Mouse (Mus musculus): ENCODE results near the gene S1pr1. TPM values are rescaled to one million over a fixed set of nuclear protein-coding genes. Genes with fewer than 3 reads are reported as not detected.
A peak's percentile ranks its signal among the peaks of the same experiment; 100 is the strongest.

The S1pr1 gene
- 100 to 1,000 TPM in 2 of 4 experiments, 10 to 100 TPM in 2; 86.8 to 114 (median 95.9) TPM for total RNA-seq (2022)

DNA sequence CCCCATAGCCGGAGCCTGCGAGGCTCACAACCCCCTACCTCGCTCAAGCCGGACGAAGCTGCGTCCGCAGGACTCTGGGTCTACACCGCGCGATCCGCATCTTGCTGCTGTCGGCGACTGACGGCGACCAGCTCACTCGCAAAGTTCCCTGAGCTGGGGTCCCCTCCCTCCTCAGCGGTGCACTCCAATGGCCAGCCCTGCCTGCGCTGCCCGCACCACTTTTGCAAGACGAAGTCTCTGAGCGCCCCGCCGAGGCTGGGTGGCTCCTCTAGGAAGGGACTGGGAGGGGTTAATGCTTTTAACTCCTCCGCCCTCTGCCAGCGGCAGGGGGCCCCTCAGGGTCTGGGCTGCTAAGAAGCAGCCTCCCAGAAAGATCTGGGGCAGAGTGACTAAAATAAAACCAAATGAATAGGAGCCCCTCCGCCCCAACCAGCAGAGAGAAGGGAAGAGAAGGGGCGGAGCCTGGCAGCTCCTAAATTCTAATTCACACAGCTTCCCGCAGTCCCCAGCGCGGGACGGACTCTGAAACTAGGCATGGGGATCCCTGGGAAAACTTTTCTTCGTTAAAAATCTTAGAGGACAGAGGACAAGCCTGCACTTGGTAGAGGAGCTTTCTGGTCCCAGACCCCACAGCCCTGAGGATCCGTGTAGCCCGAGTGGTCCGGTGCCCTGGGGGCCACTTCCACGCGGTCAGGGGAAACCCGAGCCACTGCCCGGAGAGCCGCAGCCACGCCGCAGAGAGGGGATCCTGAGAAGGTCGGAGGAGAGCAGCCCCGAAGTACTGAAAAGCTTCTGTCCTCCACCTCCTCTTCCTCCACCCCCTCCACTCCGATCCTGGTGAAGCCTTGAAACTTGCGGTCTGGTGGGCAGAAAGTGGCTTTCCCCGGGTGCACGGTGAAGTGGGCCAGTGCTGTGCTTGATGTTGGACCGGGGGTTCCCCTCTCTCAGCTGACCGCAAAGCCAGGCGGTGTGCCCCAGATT, at the start of gene S1pr1:
Gene S1pr1 (minus strand): TSS at position 402 of the 981 bp plus-strand sequence.
- peak; percentile 54 to 61 for DNase-seq (ENCODE audit: low spot score in 2 of 2)

DNA sequence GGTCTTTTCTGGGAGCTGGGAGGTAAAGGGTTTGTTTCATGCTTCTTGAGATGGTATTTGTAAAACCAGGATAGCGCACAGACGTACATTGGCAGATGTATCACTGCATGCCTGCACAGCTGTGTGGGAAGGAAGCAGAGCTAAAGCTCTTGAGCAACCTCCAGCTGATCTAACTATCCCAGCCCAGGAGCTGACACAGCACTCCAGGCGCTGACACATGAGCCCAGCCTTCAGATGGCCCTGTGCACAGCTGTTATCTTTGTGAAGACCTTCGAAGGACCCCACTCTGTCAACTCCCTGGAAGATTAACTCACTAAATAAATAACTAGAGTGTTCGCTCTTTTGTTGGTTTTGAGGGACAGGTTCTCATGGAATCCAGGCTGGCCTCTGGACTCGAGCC, 48.4 kb upstream of the S1pr1 start:
- no peak for DNase-seq (ENCODE audit: low spot score in 2 of 2)

DNA sequence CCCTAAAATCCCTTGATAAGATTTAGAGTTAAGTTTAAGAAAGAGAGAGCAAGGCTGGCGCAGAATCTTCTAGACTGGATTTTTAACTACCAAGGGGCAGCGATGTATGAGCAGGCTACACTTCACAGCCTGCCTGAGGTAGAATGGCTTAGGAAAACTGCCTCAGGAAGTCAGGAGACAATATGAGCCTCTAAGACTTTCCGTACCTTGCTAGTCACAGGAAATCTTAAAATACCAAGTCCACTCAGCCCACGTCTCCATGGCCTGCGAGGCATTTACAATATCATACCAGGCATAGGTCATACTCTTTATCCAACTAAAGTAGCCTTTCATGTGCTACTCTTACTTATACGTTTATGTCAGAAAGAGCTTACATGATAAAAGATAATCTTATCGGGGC, 48.0 kb upstream of the S1pr1 start:
- DNase-seq (ENCODE audit: low spot score in 2 of 2): no peak

DNA sequence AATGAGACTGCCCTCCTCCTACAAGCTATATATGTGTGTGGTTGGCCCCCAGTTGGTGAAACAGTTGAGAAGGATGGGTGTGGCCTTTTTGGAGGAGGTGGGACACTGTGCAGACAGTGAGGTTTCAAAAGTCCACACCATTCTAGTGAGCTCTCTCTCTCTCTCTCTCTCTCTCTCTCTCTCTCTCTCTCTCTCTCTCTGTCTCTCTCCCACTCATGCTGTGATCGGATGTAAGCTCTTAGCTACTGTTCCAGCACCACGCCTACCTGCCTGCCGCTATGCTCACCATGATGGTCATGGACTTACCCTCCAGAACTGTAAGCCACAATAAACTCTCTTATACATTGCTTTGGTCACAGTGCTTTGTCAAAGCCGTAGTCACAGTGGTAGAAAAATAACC, 44.8 kb upstream of the S1pr1 start:
- no peak for DNase-seq (ENCODE audit: low spot score in 2 of 2)

DNA sequence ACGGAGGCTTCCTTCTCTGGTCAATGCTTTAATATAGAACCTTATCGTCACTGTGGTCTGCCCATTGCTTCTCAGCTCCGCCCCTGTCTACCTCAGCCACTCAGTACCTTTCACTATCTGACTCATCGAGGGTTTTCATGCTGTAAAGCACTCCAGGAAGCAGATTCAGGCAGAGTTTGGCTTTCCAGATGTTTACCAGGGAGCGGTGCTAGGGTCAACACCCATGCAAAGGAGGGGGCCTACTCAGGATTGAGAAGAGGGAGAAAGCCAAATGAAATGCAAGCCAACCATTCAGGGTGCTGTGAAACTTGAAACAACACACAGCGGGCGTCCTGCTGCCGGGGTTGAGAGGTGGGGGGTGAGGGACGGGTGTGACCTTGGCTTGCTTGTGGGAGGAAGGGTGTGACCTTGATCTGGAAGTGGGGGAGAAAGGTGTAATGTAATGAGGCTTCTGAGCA, 43.6 kb upstream of the S1pr1 start:
- no peak for DNase-seq (ENCODE audit: low spot score in 2 of 2)

DNA sequence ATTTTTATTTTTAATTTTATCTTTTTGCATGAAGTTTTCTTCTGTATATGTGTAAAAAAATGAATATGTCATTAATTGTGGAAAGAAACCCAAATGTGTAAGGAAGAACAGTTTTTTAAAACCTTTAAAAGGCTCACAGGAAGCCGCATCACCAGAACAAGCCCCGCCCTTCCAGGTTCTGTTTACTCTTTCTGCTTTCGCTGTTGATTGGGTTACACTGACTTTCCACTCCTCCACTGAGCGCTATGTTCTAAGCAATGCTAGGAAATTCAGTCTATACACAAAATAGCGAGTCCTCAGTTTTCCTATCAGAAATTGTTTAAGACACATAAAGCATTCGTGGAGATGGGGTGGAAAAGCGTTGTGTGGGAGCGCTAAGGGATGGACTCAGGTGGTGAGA, 39.6 kb upstream of the S1pr1 start:
- no peak for DNase-seq (ENCODE audit: low spot score in 2 of 2)

DNA sequence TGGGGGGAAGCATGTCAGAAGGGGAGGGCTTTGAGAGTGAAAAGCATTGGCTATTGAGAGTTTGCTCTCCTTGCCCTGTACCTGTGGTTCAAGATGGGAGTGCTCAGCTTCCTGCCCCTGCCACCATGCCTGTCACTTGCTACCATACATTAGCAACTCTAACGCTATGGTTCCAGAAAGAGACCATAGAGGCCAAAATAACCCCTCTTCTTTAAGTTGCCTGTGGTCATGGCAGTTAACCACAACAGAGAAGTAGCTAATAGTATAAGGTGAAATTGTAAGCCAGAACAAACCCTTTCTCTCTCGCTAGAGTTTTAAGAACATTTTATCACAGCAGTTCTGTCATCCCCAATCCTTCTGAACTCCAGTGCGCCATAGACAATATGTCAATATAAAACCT, 35.5 kb upstream of the S1pr1 start:
- DNase-seq (ENCODE audit: low spot score in 2 of 2): no peak

DNA sequence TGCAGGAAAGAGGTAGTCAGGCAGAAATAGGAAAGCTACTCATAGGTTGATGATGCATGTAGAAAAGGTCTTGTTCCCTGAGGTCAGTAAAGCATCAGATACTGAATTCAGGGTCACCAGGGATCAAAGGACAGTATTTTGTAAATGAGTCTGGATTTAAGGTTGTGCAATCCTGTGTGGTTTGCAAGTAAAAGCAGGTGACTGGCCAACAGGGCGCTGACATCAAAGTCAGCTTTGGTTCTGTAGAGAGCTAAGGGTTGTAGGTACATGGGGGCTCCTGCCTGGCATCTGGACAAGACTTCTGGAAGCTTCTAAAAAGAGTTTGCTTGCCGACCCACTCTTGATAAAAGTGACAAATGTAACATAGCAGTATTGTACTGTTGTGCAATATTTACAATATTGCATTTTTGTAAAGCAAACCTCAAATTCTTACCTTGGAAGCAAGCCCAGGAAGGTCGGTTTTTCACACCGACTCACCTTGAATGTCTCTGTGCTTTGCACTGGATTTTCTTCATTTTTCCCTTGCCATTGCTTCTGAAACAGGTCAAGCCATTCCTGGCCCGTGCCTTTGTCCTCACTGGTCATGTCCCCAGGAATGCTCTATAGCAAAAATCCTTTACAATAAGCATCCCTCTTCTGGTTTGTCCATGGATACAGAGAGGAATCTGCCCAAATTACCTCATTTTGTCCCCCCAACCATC, 33.6 kb upstream of the S1pr1 start:
- no peak for DNase-seq (ENCODE audit: low spot score in 2 of 2)

DNA sequence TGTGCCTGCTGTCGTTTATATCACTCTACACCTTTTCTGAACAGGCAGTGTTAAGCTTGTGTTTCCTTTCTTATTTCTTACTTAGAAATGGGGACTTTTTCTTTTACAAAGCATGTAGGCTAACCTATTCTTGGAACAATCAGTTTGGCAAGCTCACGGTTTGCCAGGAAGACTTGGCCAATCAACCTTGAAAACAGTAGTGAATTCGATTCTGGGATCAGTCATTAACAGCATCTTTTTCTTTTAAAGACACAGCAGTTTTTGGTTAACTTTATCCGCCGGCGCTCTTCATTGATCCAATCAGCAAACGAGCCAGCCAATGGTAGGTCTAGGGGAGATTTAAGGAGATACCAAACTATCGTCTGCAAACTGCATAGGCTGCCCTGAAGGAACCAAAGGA, 31.6 kb upstream of the S1pr1 start:
- DNase-seq (ENCODE audit: low spot score in 2 of 2): no peak

DNA sequence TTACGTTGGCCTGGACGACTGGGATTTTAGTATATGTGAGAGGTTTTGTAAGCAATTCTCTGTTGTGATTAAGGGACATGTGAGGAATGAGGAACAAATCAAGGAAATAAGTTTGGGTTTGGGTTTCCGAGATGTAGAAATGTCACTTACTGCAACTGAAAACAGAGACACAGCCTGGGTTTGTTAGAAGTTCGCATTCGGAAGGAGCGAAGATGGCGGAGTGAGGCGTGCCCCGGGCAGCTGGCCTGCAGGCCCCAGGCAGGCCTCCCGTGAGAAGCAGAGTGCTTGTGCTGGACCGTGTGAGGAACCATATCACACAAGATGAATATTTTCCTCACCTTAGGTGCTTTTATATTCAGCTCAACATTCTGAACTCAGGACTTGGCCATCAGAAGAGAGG, 30.2 kb upstream of the S1pr1 start:
- DNase-seq (ENCODE audit: low spot score in 2 of 2): no peak

DNA sequence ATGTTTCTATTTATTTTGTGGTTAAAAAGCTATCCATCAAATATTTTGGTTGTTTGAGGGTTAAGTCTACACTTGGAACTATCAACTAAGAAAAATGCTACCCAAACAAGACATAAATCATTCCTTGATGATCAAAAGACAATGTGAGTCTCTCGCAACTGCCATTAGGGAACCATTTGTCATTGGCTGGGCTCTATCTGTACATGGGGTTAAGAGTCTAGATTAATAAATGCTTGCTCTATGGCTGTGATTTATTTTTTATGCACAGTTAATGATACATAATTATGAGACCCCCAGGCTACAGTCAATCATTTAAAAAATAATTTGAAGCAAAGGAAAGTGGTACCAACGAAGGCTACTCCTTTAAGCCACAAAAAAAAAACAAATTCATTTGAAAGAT, 23.7 kb upstream of the S1pr1 start:
- DNase-seq (ENCODE audit: low spot score in 2 of 2): no peak

DNA sequence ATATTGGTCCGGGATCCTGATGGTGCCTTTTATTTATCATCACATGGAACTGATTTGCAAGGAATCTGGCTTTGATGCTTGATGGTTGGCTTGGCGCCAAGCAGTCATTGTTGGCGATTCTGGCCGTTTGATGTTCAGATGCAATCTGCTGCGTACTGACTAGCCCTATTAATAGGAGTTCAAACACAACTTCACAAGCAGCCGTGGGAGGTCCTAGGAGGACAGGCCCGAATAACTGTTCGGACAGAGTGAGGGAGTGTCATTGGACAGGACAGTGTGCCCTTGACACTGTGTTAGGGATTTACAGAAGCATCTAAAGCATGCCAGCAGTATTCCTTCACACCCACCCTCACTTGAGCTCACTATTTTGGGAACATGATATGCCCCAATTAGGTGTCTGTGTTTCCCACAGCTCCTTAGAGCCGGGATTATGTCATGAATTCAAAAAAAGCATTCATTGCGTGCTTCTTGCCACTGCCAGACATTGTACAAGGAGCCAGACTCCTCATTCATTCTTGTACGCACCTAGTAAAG, 23.0 kb upstream of the S1pr1 start:
- DNase-seq (ENCODE audit: low spot score in 2 of 2): peak; percentile 14 to 15

DNA sequence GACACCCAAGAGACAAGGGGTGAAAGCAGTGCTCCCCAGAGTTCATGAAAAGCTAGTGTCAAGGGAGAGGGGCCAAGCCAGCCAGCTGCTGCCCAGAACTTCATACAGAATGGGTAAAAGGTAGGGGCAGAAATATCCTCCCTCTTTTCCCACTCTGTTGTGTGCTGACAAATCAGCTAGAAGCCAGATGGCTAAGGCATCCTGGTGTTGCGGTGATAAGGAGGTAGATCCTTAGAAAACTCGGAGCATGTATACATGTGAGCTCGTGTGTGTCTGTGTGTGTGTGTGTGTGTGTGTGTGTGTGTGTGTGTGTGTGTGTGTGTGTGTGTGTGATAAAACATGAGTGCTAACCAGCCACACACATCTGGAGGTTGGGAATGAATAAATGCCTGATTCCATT, 20.7 kb upstream of the S1pr1 start:
- no peak for DNase-seq (ENCODE audit: low spot score in 2 of 2)

DNA sequence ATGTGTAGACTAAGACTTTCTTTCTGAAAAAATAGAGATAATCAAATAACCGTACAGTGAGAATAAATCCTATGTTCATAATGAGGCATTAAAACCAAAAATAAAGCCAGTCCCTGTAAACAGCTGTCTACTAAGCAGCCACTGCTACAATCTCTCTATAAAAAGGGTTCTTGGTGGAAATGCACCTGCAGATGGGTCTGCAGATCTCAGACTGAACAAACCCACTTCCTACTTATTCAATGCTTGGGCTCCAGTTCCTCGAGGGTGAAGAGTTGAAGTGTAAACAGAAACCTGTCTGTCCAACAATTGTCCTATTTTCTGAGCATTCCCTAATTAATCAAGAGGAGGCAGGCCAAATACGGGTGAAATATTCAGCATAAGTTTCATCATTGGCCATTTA, 20.0 kb upstream of the S1pr1 start:
- no peak for DNase-seq (ENCODE audit: low spot score in 2 of 2)

DNA sequence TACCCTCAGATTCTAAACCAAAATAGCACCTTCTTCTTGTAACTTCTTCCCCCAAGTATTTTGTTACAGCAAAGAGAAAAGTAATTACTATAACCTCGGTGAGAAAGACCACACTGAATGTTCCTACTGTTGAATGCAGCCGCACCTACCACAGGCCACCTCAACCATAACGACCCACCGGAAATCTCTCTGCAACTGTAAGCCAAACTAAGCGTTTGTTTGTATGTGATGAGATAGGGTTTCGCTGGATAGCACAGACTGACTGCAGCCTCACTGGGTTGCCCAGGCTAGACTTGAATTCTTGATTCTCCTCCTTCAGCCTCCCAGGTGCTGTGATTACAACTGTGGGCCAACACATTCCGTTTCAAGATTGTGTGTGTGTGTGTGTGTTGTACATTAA, 15.5 kb upstream of the S1pr1 start:
- DNase-seq (ENCODE audit: low spot score in 2 of 2): no peak

DNA sequence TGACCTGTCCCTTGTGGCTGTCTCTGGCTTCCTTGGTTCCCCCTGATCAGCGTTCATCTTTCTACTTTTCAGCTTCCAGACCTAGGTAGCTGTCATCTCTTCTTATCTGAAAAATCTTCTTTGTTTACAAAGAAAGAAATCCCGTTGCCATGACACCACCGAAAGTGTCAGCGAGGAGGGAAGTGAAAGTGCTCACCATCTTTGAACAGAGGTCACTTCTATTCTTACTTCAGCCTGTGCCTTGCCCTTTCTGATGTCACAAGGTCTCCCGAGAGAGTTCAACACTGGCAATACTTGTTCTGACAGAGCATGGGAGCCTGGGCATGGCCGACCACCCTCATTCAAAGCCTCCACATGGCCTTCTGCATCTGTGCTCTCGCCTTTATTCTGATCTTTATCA, 14.3 kb upstream of the S1pr1 start:
- no peak for DNase-seq (ENCODE audit: low spot score in 2 of 2)

DNA sequence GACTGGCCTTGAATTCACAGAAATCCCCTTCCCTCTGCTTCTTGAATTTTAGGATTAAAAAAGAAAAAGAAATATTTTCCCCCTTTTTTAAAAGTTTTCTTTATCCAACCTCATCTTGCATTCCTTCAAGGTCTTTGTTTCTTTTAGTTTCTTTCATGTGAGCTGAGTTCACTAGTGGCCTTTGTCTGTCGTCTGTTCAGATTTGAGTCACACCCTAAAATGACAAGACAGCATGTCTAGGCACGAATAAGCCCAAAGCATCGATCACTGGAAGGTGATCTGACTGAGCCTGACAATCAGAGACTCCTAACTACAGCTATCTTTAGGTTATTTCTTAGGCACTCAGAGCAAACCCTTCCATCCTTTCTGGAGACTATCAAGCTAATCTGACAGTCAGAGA, 13.3 kb upstream of the S1pr1 start:
- DNase-seq (ENCODE audit: low spot score in 2 of 2): no peak

DNA sequence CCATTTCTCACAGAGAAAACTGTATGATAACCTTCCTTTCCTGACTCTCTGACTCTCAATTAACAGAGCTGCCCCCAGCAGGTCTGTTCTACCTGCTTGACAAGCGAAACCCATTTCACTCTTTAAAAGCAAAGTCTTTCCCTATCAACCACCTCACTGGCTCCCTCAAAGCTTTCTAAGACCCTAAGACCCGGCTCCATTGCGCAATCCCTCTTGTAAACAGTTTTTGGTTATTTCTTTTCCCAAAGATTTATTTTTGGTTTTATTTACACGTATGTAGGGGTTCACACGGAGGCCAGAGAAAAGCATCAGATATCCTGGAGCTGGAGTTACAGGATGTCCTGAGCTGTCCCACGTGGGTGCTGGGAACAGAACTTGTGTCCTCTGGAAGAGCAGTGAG, 4.0 kb upstream of the S1pr1 start:
- DNase-seq (ENCODE audit: low spot score in 2 of 2): no peak

DNA sequence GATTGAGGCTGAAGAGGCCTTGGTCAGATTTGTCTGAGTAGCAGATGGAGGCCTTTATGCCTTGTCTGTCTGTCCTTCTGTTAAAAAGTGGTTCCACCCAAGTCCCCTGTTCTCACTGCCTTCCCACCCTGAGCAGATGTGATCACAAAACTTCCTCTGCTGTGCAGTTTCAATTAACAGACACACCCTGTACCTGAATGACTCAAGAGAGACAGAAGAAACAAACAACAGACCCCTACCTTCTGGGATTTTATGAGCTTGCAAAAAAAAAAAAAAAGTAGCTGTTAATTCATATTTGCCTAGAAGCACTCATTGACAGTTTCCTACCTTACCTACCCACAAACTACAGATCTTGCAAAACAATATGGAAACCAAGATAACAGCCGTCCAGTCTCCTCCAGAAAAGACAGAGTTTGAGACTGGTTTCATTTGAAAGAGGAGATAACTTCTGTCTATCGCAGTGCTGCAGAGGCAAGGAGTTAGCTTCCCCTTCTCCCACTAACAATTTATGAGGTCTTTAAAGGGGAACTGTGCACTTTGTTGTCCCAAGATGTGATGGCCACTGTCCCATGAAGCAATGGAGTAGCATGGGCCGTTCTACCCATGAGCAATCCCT, 1.1 kb upstream of the S1pr1 start:
- DNase-seq (ENCODE audit: low spot score in 2 of 2): no peak

DNA sequence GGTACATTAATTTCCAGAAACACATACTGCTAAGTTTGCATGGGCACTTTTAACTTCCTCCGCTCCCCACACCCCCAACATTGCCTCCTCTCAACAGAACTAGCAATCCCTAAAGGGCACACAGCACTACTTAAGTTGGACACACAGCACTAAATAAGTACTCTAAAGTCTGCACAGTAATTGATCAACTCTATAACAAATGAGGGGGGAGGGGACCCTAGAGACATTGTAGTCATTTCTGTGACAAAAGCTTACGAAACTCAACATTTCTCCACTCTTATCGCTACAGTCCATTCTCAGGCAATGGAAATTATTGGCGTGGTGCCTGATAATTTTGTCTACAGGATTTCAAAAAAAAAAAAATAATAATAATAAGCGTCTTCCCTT, 830 bp downstream of the S1pr1 start:
- DNase-seq (ENCODE audit: low spot score in 2 of 2): no peak

DNA sequence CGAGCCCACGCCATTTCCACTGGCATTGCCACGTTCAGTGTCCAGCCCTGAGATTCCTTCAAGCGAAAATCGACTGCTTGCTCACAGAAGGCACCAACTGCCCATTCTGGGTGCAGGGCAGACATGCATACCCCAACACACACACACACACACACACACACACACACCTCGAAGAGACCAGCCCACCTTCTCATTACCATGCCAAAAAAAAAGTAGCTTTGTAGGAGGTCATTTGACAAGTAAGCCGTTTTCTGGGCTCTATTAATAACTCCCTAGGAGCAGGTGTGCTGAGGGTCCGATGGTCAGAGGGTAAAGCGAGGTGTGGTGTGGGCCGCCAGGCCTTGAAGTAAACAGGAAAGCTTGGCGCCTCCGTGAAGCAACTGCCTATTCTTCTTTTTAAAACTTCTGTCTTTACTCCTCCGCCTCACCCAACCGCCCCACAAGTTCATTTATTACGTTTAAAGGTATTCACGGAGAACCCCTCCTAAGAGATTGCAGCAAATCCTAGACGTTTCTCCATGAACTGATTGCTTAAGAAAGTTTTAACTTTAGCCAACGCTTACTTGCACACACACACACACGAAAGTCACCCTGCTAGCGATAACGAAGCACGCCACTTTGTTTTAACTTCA, 1.3 kb downstream of the S1pr1 start:
- DNase-seq (ENCODE audit: low spot score in 2 of 2): no peak

Measured in layer of hippocampus, adult 8-10 months (tissue).